In genomic region chr7:44317913-44318312, GRCm38 (mm10) we compare ENCODE assay signal across 9 mouse cellular contexts. TPM values are rescaled to one million over a fixed set of nuclear protein-coding genes. Genes with fewer than 3 reads are reported as not detected.
A peak's percentile ranks its signal among the peaks of the same experiment; 100 is the strongest.
DNase-seq lines count a peak whose midpoint lies in the region; ATAC-seq and TF ChIP-seq lines count a peak whose summit lies in the region.
"Had no signal": no experiment of that assay in that cellular context is flagged by ENCODE, and none has a peak within 500 bp of the region (broad histone marks: within the 10 kb centered on the region; RNA-seq: fewer than 3 reads in every experiment).

No protein-coding gene starts in this region.

- H3K36me3 ChIP-seq in heart, postnatal 0 days (replicated peaks; ENCODE audit: control insufficient read depth, insufficient read depth, low read length), result no peaks in the 10 kb centered on the region

- no peak for ATAC-seq in heart, postnatal 0 days (ENCODE audit: insufficient read depth, low read depth)
- ATAC-seq in erythroid progenitor cell, adult 5-6 weeks (replicated peaks; ENCODE audit: low FRiP score, poor library complexity, severe bottlenecking), result no peak

- no peak for TF ChIP-seq EP300 in heart, postnatal 0 days (IDR thresholded peaks at IDR 0.05; ENCODE audit: low read depth)

- H3K9me3 ChIP-seq in heart, postnatal 0 days (replicated peaks; ENCODE audit: control insufficient read depth, low read length), result no peaks in the 10 kb centered on the region
- H3K9me3 ChIP-seq: neural tube, embryonic 12.5 days had no signal

- WGBS in heart, postnatal 0 days, result 37% methylated on average over 4 of the region's 4 CpGs

- H3K4me2 ChIP-seq in heart, postnatal 0 days (ENCODE audit: low read depth, low read length), result no peak overlapping the region
- H3K4me2 ChIP-seq: neural tube, embryonic 12.5 days had no signal

- H3K9ac ChIP-seq in heart, postnatal 0 days (replicated peaks; ENCODE audit: low read depth, low read length), result no peak overlapping the region
- H3K9ac ChIP-seq: neural tube, embryonic 12.5 days had no signal

- DNase-seq in heart, postnatal 0 days (ENCODE audit: low spot score), result no peak
- no peak for DNase-seq in heart, adult 9 months (ENCODE audit: low spot score in 2 of 2)
- DNase-seq in B cell, adult 2 months, result peak; percentile 72 to 75
- peak; percentile 74 for DNase-seq in ZHBTc4 (ENCODE audit: low read depth, low spot score)
- DNase-seq in kidney, postnatal 14 days, result peak; percentile 19
- DNase-seq in gastrocnemius, adult 18-20 months (ENCODE audit: low spot score), result no peak
- DNase-seq in layer of hippocampus, adult 9-10 months (ENCODE audit: low spot score), result no peak

- H3K27ac ChIP-seq in heart, postnatal 0 days (ENCODE audit: low read depth), result no peak overlapping the region
- H3K27ac ChIP-seq: neural tube, embryonic 12.5 days had no signal

- 0 out of 2 replicates have a peak, but pooled peaks cover 6% of the 10 kb centered on the region for H3K27me3 ChIP-seq in heart, postnatal 0 days (ENCODE audit: control insufficient read depth, insufficient read depth, low read length)
- H3K27me3 ChIP-seq: neural tube, embryonic 12.5 days had no signal

- peak; percentile 48 for TF ChIP-seq CTCF in heart, postnatal 0 days (IDR thresholded peaks at IDR 0.05; ENCODE audit: low read depth)

- H3K4me3 ChIP-seq in heart, postnatal 0 days (ENCODE audit: low read depth, low read length), result no peak overlapping the region
- H3K4me3 ChIP-seq: neural tube, embryonic 12.5 days had no signal

- no peaks in the 10 kb centered on the region for H3K4me1 ChIP-seq in heart, postnatal 0 days (ENCODE audit: control insufficient read depth, insufficient read depth)
- H3K4me1 ChIP-seq: neural tube, embryonic 12.5 days had no signal

RNA-seq across cellular contexts. Expression of gene Shank1, which starts 7.9 kb away (rescaled TPM):
- 0.19 and 0.61 TPM in 2 replicates for total RNA-seq in heart, postnatal 0 days (2014; rRNA removed; ENCODE audit: low replicate concordance)
- polyA plus RNA-seq in heart, postnatal 0 days (2015; fragmentation: Nextera tagmentation; extraction: Ambion mirVana), result 0.33 and 0.36 TPM in 2 replicates
- total RNA-seq in erythroid progenitor cell, adult 5-6 weeks (2015; ENCODE audit: low replicate concordance), result not detected in 2 replicates
- under 0.01 and 0.23 TPM in 2 replicates for total RNA-seq in erythroid progenitor cell, adult 5-6 weeks (2017; ENCODE audit: low replicate concordance)
- under 1 TPM; 0.25 to 0.36 TPM for total RNA-seq in gastrocnemius, adult 18-20 months (2021)

RNA-seq across cellular contexts. Expression of gene Clec11a, which starts 11.2 kb away (rescaled TPM):
- 1.4 and 1.7 TPM in 2 replicates for total RNA-seq in heart, postnatal 0 days (2014; rRNA removed; ENCODE audit: low replicate concordance)
- polyA plus RNA-seq in heart, postnatal 0 days (2015; fragmentation: Nextera tagmentation; extraction: Ambion mirVana), result 1.00 and 1.3 TPM in 2 replicates
- total RNA-seq in erythroid progenitor cell, adult 5-6 weeks (2015; ENCODE audit: low replicate concordance), result 2.5 TPM in 1 of 2 replicates, not detected in the other
- not detected in 2 replicates for total RNA-seq in erythroid progenitor cell, adult 5-6 weeks (2017; ENCODE audit: low replicate concordance)
- 1 to 10 TPM in 1 of 2 experiments, under 1 TPM in 1; 0.84 to 1.3 TPM for total RNA-seq in gastrocnemius, adult 18-20 months (2021)

RNA-seq across cellular contexts. Expression of gene Gm15517, which starts 56.7 kb away (rescaled TPM):
- not detected in 2 replicates for total RNA-seq in heart, postnatal 0 days (2014; rRNA removed; ENCODE audit: low replicate concordance)
- polyA plus RNA-seq in heart, postnatal 0 days (2015; fragmentation: Nextera tagmentation; extraction: Ambion mirVana), result not detected in 2 replicates
- not detected in 2 replicates for total RNA-seq in erythroid progenitor cell, adult 5-6 weeks (2015; ENCODE audit: low replicate concordance)
- not detected in 2 replicates for total RNA-seq in erythroid progenitor cell, adult 5-6 weeks (2017; ENCODE audit: low replicate concordance)
- not detected for total RNA-seq in gastrocnemius, adult 18-20 months (2021)
- polyA plus RNA-seq: neural tube, embryonic 12.5 days had no signal

Comparison
In these comparisons a context has a peak if more than half of its experiments do, and no peak if none do; other contexts are left out.
1. DNase-seq: peak in B cell, adult 2 months (2 of 2), ZHBTc4 (single experiment) and kidney, postnatal 14 days (single experiment); none in heart, postnatal 0 days (single experiment), heart, adult 9 months (0 of 2), gastrocnemius, adult 18-20 months (single experiment) and layer of hippocampus, adult 9-10 months (single experiment).